In genomic region chr8:46270741-46271140, GRCm38 (mm10) we compare ENCODE assay signal across 21 mouse cellular contexts. TPM values are rescaled to one million over a fixed set of nuclear protein-coding genes. Genes with fewer than 3 reads are reported as not detected.
DNase-seq lines count a peak whose midpoint lies in the region; ATAC-seq and TF ChIP-seq lines count a peak whose summit lies in the region.
"Had no signal": no experiment of that assay in that cellular context is flagged by ENCODE, and none has a peak within 500 bp of the region (broad histone marks: within the 10 kb centered on the region; RNA-seq: fewer than 3 reads in every experiment).

No protein-coding gene starts in this region.

- 37% methylated on average over 6 of the region's 6 CpGs for WGBS in heart, embryonic 16.5 days
- 62% methylated on average over 6 of the region's 6 CpGs for WGBS in intestine, embryonic 15.5 days
- WGBS in midbrain, embryonic 10.5 days: 29% methylated on average over 6 of the region's 6 CpGs

- no peak overlapping the region for H3K4me3 ChIP-seq in gastrocnemius, adult 2 months
- H3K4me3 ChIP-seq in heart, embryonic 16.5 days (ENCODE audit: low read length): no peak overlapping the region
- no peak overlapping the region for H3K4me3 ChIP-seq in intestine, embryonic 15.5 days (replicated peaks)
- no peak overlapping the region for H3K4me3 ChIP-seq in midbrain, embryonic 10.5 days
- H3K4me3 ChIP-seq: embryonic facial prominence, embryonic 12.5 days; forebrain, embryonic 10.5 days; midbrain, embryonic 13.5 days; myocyte had no signal

- peak; percentile 31 for DNase-seq in gastrocnemius, adult 2 months
- DNase-seq in gastrocnemius, adult 18-20 months (ENCODE audit: low spot score): no peak
- DNase-seq in A20 (ENCODE audit: low read depth, low spot score): peak; percentile 19
- peak; percentile 36 to 61 for DNase-seq in heart, adult 18-20 months
- DNase-seq in midbrain, embryonic 10.5 days (ENCODE audit: low spot score): no peak
- DNase-seq: adrenal gland, adult 2 months; lung, adult 2 months; thymus, postnatal 25 days had no signal

- ATAC-seq in heart, embryonic 16.5 days (replicated peaks; ENCODE audit: extremely low read depth, insufficient read depth, low FRiP score): no peak
- no peak for ATAC-seq in erythroblast, adult 5-6 weeks (replicated peaks; ENCODE audit: low FRiP score, poor library complexity, severe bottlenecking)
- ATAC-seq in intestine, embryonic 15.5 days: no peak

- no peaks in the 10 kb centered on the region for H3K27me3 ChIP-seq in heart, embryonic 16.5 days (ENCODE audit: control insufficient read depth, insufficient read depth, low read length)
- H3K27me3 ChIP-seq in intestine, embryonic 15.5 days (replicated peaks): no peaks in the 10 kb centered on the region
- peaks cover 63% of the 10 kb centered on the region for H3K27me3 ChIP-seq in midbrain, embryonic 10.5 days (ENCODE audit: low read depth, poor library complexity, severe bottlenecking)
- H3K27me3 ChIP-seq: embryonic facial prominence, embryonic 12.5 days had no signal

- peaks cover 8% of the 10 kb centered on the region for H3K4me1 ChIP-seq in heart, embryonic 16.5 days (ENCODE audit: control insufficient read depth, insufficient read depth, low read length)
- no peaks in the 10 kb centered on the region for H3K4me1 ChIP-seq in intestine, embryonic 15.5 days (replicated peaks)
- H3K4me1 ChIP-seq in midbrain, embryonic 10.5 days: peaks cover 35% of the 10 kb centered on the region
- H3K4me1 ChIP-seq: embryonic facial prominence, embryonic 12.5 days had no signal

- H3K4me2 ChIP-seq in heart, embryonic 16.5 days (ENCODE audit: low read depth, low read length): peak overlapping the region; percentile 13; the same call in 1 of the 2 replicates
- H3K4me2 ChIP-seq in intestine, embryonic 15.5 days (replicated peaks): no peak overlapping the region
- H3K4me2 ChIP-seq: embryonic facial prominence, embryonic 12.5 days; midbrain, embryonic 13.5 days had no signal

- TF ChIP-seq CTCF in gastrocnemius, adult 2 months (IDR thresholded peaks at IDR 0.05): no peak

- H3K9ac ChIP-seq in heart, embryonic 16.5 days (ENCODE audit: low read length): no peak overlapping the region
- H3K9ac ChIP-seq in intestine, embryonic 15.5 days: no peak overlapping the region
- H3K9ac ChIP-seq: embryonic facial prominence, embryonic 12.5 days; midbrain, embryonic 13.5 days had no signal

- H3K9me3 ChIP-seq in heart, embryonic 16.5 days (replicated peaks; ENCODE audit: control insufficient read depth, low read length): no peaks in the 10 kb centered on the region
- no peaks in the 10 kb centered on the region for H3K9me3 ChIP-seq in intestine, embryonic 15.5 days
- no peaks in the 10 kb centered on the region for H3K9me3 ChIP-seq in midbrain, embryonic 10.5 days (replicated peaks)
- H3K9me3 ChIP-seq: embryonic facial prominence, embryonic 12.5 days; forebrain, embryonic 10.5 days; G1E; midbrain, embryonic 13.5 days had no signal

- no peaks in the 10 kb centered on the region for H3K36me3 ChIP-seq in heart, embryonic 16.5 days (ENCODE audit: control insufficient read depth, insufficient read depth)
- H3K36me3 ChIP-seq in intestine, embryonic 15.5 days: no peaks in the 10 kb centered on the region
- no peaks in the 10 kb centered on the region for H3K36me3 ChIP-seq in midbrain, embryonic 10.5 days
- H3K36me3 ChIP-seq: embryonic facial prominence, embryonic 12.5 days; forebrain, embryonic 10.5 days; G1E; midbrain, embryonic 13.5 days had no signal

- intact Hi-C loops in gastrocnemius, adult 2 months (cut with DNase I): no loop called here

- H3K27ac ChIP-seq in gastrocnemius, adult 2 months: no peak overlapping the region
- H3K27ac ChIP-seq in heart, embryonic 16.5 days (ENCODE audit: low read length): no peak overlapping the region
- H3K27ac ChIP-seq in intestine, embryonic 15.5 days: no peak overlapping the region
- no peak overlapping the region for H3K27ac ChIP-seq in midbrain, embryonic 10.5 days (replicated peaks)
- H3K27ac ChIP-seq: embryonic facial prominence, embryonic 12.5 days; forebrain, embryonic 10.5 days; macrophage; midbrain, embryonic 13.5 days had no signal

RNA-seq across cellular contexts. Expression of gene Helt, which starts 23.7 kb away (rescaled TPM):
- 1 to 10 TPM in 1 of 2 experiments, under 1 TPM in 1; 0.82 to 1.6 TPM for total RNA-seq in gastrocnemius, adult 2 months (2021)
- 1 to 10 TPM; 1.1 to 1.4 TPM for total RNA-seq in gastrocnemius, adult 18-20 months (2021)
- total RNA-seq in heart, adult 18-20 months (2021): 1 to 10 TPM; 1.5 to 3.4 TPM
- polyA plus RNA-seq in heart, embryonic 16.5 days (2015; fragmentation: Nextera tagmentation; extraction: Ambion mirVana): not detected in 2 replicates
- not detected in 2 replicates for total RNA-seq in erythroblast, adult 5-6 weeks (2015; ENCODE audit: low replicate concordance)
- total RNA-seq in erythroblast, adult 5-6 weeks (2017; ENCODE audit: low replicate concordance): not detected in 2 replicates
- not detected in 2 replicates for polyA plus RNA-seq in intestine, embryonic 15.5 days (2015; fragmentation: Nextera tagmentation; extraction: Ambion mirVana)
- polyA plus RNA-seq in midbrain, embryonic 10.5 days (2016; fragmentation: Nextera tagmentation; extraction: Ambion mirVana): 32.2 and 64.1 TPM in 2 replicates
- total RNA-seq: adrenal gland, adult 2 months; common myeloid progenitor, adult 5-6 weeks; left cerebral cortex, postnatal 14 days; liver, adult 2 months had no signal
- polyA plus RNA-seq: G1E; intestine, embryonic 14.5 days; liver, adult 2 months; lung, adult 2 months; macrophage; myocyte had no signal

RNA-seq across cellular contexts. Expression of gene Slc25a4, which starts 59.7 kb away (rescaled TPM):
- total RNA-seq in gastrocnemius, adult 2 months (2021): 1,000 to 10,000 TPM; 2,736 to 3,418 TPM
- total RNA-seq in gastrocnemius, adult 18-20 months (2021): 1,000 to 10,000 TPM; 2,853 to 2,971 TPM
- total RNA-seq in heart, adult 18-20 months (2021): 1,000 to 10,000 TPM; 4,817 to 5,383 TPM
- polyA plus RNA-seq in heart, embryonic 16.5 days (2015; fragmentation: Nextera tagmentation; extraction: Ambion mirVana): 2,893 and 2,917 TPM in 2 replicates
- total RNA-seq in erythroblast, adult 5-6 weeks (2015; ENCODE audit: low replicate concordance): 10.7 and 12.9 TPM in 2 replicates
- total RNA-seq in erythroblast, adult 5-6 weeks (2017; ENCODE audit: low replicate concordance): 10.6 and 15.1 TPM in 2 replicates
- 396 and 421 TPM in 2 replicates for polyA plus RNA-seq in intestine, embryonic 15.5 days (2015; fragmentation: Nextera tagmentation; extraction: Ambion mirVana)
- polyA plus RNA-seq in midbrain, embryonic 10.5 days (2016; fragmentation: Nextera tagmentation; extraction: Ambion mirVana): 505 and 511 TPM in 2 replicates

Comparison
In these comparisons a context has a peak if more than half of its experiments do, and no peak if none do; other contexts are left out.
1. DNase-seq: peak in gastrocnemius, adult 2 months (single experiment), A20 (single experiment) and heart, adult 18-20 months (2 of 2); none in gastrocnemius, adult 18-20 months (single experiment) and midbrain, embryonic 10.5 days (single experiment).
2. RNA of gene Slc25a4, which starts 59.7 kb away (total RNA-seq): 4,817 to 5,383 TPM in heart, adult 18-20 months, 2,736 to 3,418 TPM in gastrocnemius, adult 2 months and 2,853 to 2,971 TPM in gastrocnemius, adult 18-20 months; 10.6 to 15.1 TPM in erythroblast, adult 5-6 weeks; every median in the first group is over 100 times any median in the second.